Mouse (Mus musculus) C2C12 (cell line): ENCODE measurements around the gene Jak1.

ENCODE experiments used
- CEBPB ChIP-seq: IDR thresholded peaks from one replicate; pipeline ENCODE4 v1.6.1; 2011; ENCODE audit warnings: low read depth, mild to moderate bottlenecking, control low read depth, moderate library complexity
- CTCF ChIP-seq: IDR thresholded peaks from one replicate; pipeline ENCODE4 v1.5.1; 2011; ENCODE audit not compliant: control insufficient read depth, insufficient read depth, insufficient read length
- MAX ChIP-seq: IDR thresholded peaks from one replicate; pipeline ENCODE4 v1.6.1; 2011; ENCODE audit warnings: mild to moderate bottlenecking, control low read depth
- MYOD1 ChIP-seq: IDR thresholded peaks from one replicate; pipeline ENCODE4 v1.6.1; 2011; ENCODE audit warnings: low read depth; ENCODE audit not compliant: control insufficient read depth, insufficient read length
- USF1 ChIP-seq: IDR thresholded peaks from one replicate; pipeline ENCODE4 v1.6.1; 2011; ENCODE audit warnings: low read depth, mild to moderate bottlenecking, control low read depth, moderate library complexity

DNA sequence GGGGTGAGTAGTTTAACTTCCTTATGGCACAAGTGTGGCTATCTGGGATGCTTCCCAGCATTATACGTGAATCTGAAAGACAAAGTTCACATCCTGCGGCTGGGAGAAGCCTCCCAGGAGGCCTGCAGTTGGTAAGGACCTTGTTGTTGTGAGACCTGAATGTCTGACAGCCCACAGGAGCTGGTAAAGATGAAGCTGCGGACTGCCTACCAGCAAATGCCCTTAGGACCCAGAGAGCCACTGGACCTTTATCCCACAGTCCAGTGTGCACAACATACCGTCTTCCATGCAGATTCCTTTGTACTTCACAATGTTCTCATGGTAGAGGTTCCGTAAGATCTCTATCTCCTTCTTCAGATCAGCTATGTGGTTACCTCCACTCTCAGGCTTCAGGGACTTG is 107.6 kb downstream of the Jak1 start:
- TF ChIP-seq CTCF (no peak), CEBPB (no peak), USF1 (no peak), MYOD1 (no peak), MAX (no peak)
